Mouse (Mus musculus) lung, postnatal 0 days (tissue): ENCODE measurements around the gene Fancg. TPM values are rescaled to one million over a fixed set of nuclear protein-coding genes. Genes with fewer than 3 reads are reported as not detected.

Experiments
- ATAC-seq: fragments of 200-750 bp; cut with Nextera tagmentation; 2 replicates; pipeline ENCODE4 v1.8.0; 2017; ENCODE audit warnings: moderate library complexity
- DNase-seq: peaks from one replicate; pipeline ENCODE4 v3.0.0-alpha.2; 2016; ENCODE audit warnings: low spot score
- H3K27ac ChIP-seq: fragments of 300-500 bp; sonication (generic); 2 replicates; pipeline ENCODE4 v1.5.1; 2014; ENCODE audit warnings: antibody characterized with exemption, mild to moderate bottlenecking, low read length, mixed read lengths
- H3K27me3 ChIP-seq: fragments of 300-500 bp; sonication (generic); replicated peaks from 2 replicates; pipeline ENCODE4 v1.6.1; 2014; ENCODE audit warnings: low read length, mixed read lengths; ENCODE audit not compliant: insufficient read depth
- H3K36me3 ChIP-seq: fragments of 300-500 bp; sonication (generic); 2 replicates; pipeline ENCODE4 v1.6.1; 2014; ENCODE audit warnings: low read length, mixed read lengths; ENCODE audit not compliant: insufficient read depth
- H3K4me1 ChIP-seq: fragments of 300-500 bp; sonication (generic); 2 replicates; pipeline ENCODE4 v1.6.1; 2014; ENCODE audit warnings: antibody characterized with exemption, low read depth, low read length, mixed read lengths; ENCODE audit not compliant: insufficient read depth
- H3K4me2 ChIP-seq: fragments of 300-500 bp; sonication (generic); replicated peaks from 2 replicates; pipeline ENCODE4 v1.6.1; 2014; ENCODE audit warnings: low read depth, mild to moderate bottlenecking, low read length, moderate library complexity, mixed read lengths
- H3K4me3 ChIP-seq: fragments of 300-500 bp; sonication (generic); 2 replicates; pipeline ENCODE4 v1.5.1; 2014; ENCODE audit warnings: low read depth, low read length
- H3K9ac ChIP-seq: fragments of 300-500 bp; sonication (generic); replicated peaks from 2 replicates; pipeline ENCODE4 v1.6.1; 2014; ENCODE audit warnings: low read depth, mild to moderate bottlenecking
- H3K9me3 ChIP-seq: fragments of 300-500 bp; sonication (generic); 2 replicates; pipeline ENCODE4 v1.6.1; 2016; ENCODE audit warnings: low read length, mixed read lengths
- CTCF ChIP-seq: IDR thresholded peaks from 2 replicates; pipeline ENCODE4 v1.5.1; 2016; ENCODE audit warnings: antibody characterized with exemption, mild to moderate bottlenecking
- EP300 ChIP-seq: IDR thresholded peaks from 2 replicates; pipeline ENCODE4 v1.6.1; 2016; ENCODE audit warnings: antibody characterized with exemption, mild to moderate bottlenecking, control low read depth
- WGBS: fragments of 180-500 bp; shearing (Covaris S2); extraction: QIAGEN DNeasy Blood & Tissue Kit; methylation state at CpG from one replicate; pipeline ENCODE4 v1.1.7; 2014; 5-methylcytosine and 5-hydroxymethylcytosine counted together
- polyA plus RNA-seq: library from polyadenylated mRNA; unstranded; fragments of >200 nt; fragmentation: Nextera tagmentation; extraction: Ambion mirVana; gene quantifications from 2 replicates; pipeline ENCODE4 v1.2.1, GENCODE M21; 2015

The Fancg gene
- polyA plus RNA-seq, 1 experiment from 2014 or later, result 6.4 TPM

- Histone ChIP-seq H3K4me1 (no peaks in the 10 kb centered on the region), H3K36me3 (peaks cover 33% of the 10 kb centered on the region), H3K27me3 (no peaks in the 10 kb centered on the region), H3K4me2 (peak overlapping the region; percentile 82), H3K9me3 (no peaks in the 10 kb centered on the region), H3K27ac (peak overlapping the region; percentile 87), H3K4me3 (peak overlapping the region; percentile 58), H3K9ac (peak overlapping the region; percentile 91)
- TF ChIP-seq CTCF (no peak), EP300 (no peak)
- no peak for ATAC-seq
- DNase-seq, result no peak
- WGBS, result 56% methylated on average over 9 of the region's 9 CpGs
Measured at GRCm38 (mm10) chr4:43030352-43030751, 20.0 kb upstream of the Fancg start.

- H3K4me3 ChIP-seq, result no peak overlapping the region
- 90% methylated on average over 9 of the region's 9 CpGs for WGBS
- peaks cover 5% of the 10 kb centered on the region; the same call in 1 of the 2 replicates for H3K4me1 ChIP-seq
- peaks cover 30% of the 10 kb centered on the region for H3K36me3 ChIP-seq
- no peak for DNase-seq
- no peaks in the 10 kb centered on the region for H3K9me3 ChIP-seq
- no peak overlapping the region for H3K27ac ChIP-seq
- H3K4me2 ChIP-seq, result no peak overlapping the region
- TF ChIP-seq EP300 (no peak), CTCF (no peak)
- no peak overlapping the region for H3K9ac ChIP-seq
- no peak for ATAC-seq
- H3K27me3 ChIP-seq, result no peaks in the 10 kb centered on the region
Measured at GRCm38 (mm10) chr4:43029749-43030148, 19.4 kb upstream of the Fancg start.

GRCm38 (mm10) chr4:43029121-43029520 lies 18.8 kb upstream of the Fancg start:
- H3K36me3 ChIP-seq, result peaks cover 23% of the 10 kb centered on the region
- peaks cover 7% of the 10 kb centered on the region; the same call in 1 of the 2 replicates for H3K4me1 ChIP-seq
- H3K27me3 ChIP-seq, result no peaks in the 10 kb centered on the region
- no peak for TF ChIP-seq EP300
- no peak for TF ChIP-seq CTCF
- H3K9ac ChIP-seq, result no peak overlapping the region
- DNase-seq (no peak), ATAC-seq (no peak)
- WGBS, result 97% methylated on average over 7 of the region's 7 CpGs
- H3K9me3 ChIP-seq, result no peaks in the 10 kb centered on the region
- no peak overlapping the region for H3K4me3 ChIP-seq
- H3K4me2 ChIP-seq, result no peak overlapping the region
- no peak overlapping the region for H3K27ac ChIP-seq

- peak; percentile 95 for ATAC-seq
- H3K9me3 ChIP-seq, result no peaks in the 10 kb centered on the region
- H3K4me1 ChIP-seq, result peaks cover 7% of the 10 kb centered on the region; the same call in 1 of the 2 replicates
- peak within 1 kb of the TSS; percentile 53 for H3K9ac ChIP-seq
- peaks cover 24% of the 10 kb centered on the region for H3K36me3 ChIP-seq
- 6% methylated on average over 42 of the region's 42 CpGs for WGBS
- no peaks in the 10 kb centered on the region for H3K27me3 ChIP-seq
- TF ChIP-seq CTCF (peak; percentile 90), EP300 (peak; percentile 56; the same call in 1 of the 2 replicates)
- H3K4me2 ChIP-seq, result peak within 1 kb of the TSS; percentile 65
- peak within 1 kb of the TSS; percentile 56 for H3K4me3 ChIP-seq
- H3K27ac ChIP-seq, result peak within 1 kb of the TSS; percentile 91
- peak; percentile 98 for DNase-seq
Measured at GRCm38 (mm10) chr4:43025084-43025960, 15.0 kb upstream of the Fancg start, which contains the start of gene Pigo. TSS of gene Pigo (minus strand) at chr4:43025819.

- ATAC-seq, result no peak
- Histone ChIP-seq H3K4me3 (peak overlapping the region; percentile 56), H3K27me3 (no peaks in the 10 kb centered on the region), H3K9ac (peak overlapping the region; percentile 53), H3K9me3 (no peaks in the 10 kb centered on the region), H3K27ac (peak overlapping the region; percentile 91), H3K36me3 (peaks cover 24% of the 10 kb centered on the region), H3K4me2 (peak overlapping the region; percentile 65), H3K4me1 (peaks cover 7% of the 10 kb centered on the region; the same call in 1 of the 2 replicates)
- no peak for DNase-seq
- TF ChIP-seq CTCF (no peak), EP300 (no peak)
- 75% methylated on average over 14 of the region's 14 CpGs for WGBS
Measured at GRCm38 (mm10) chr4:43024673-43025072, 14.4 kb upstream of the Fancg start.

- H3K27ac ChIP-seq, result no peak overlapping the region
- H3K4me1 ChIP-seq, result peaks cover 7% of the 10 kb centered on the region; the same call in 1 of the 2 replicates
- no peak for TF ChIP-seq CTCF
- TF ChIP-seq EP300, result no peak
- no peak overlapping the region for H3K4me2 ChIP-seq
- no peak overlapping the region for H3K4me3 ChIP-seq
- DNase-seq (no peak), ATAC-seq (no peak)
- H3K9me3 ChIP-seq, result no peaks in the 10 kb centered on the region
- H3K27me3 ChIP-seq, result no peaks in the 10 kb centered on the region
- H3K36me3 ChIP-seq, result peaks cover 10% of the 10 kb centered on the region
- no peak overlapping the region for H3K9ac ChIP-seq
- WGBS, result 74% methylated on average over 17 of the region's 17 CpGs
Measured at GRCm38 (mm10) chr4:43021341-43021740, 11.0 kb upstream of the Fancg start.
